Mouse (Mus musculus) fibroblast of lung, adult 2 months (primary cell): ENCODE measurements around the gene Mr1.

Experiments used
- DNase-seq: peaks from one replicate; pipeline ENCODE4 v3.0.0-alpha.2; 2011; ENCODE audit warnings: low read depth

Gene Mr1

DNA sequence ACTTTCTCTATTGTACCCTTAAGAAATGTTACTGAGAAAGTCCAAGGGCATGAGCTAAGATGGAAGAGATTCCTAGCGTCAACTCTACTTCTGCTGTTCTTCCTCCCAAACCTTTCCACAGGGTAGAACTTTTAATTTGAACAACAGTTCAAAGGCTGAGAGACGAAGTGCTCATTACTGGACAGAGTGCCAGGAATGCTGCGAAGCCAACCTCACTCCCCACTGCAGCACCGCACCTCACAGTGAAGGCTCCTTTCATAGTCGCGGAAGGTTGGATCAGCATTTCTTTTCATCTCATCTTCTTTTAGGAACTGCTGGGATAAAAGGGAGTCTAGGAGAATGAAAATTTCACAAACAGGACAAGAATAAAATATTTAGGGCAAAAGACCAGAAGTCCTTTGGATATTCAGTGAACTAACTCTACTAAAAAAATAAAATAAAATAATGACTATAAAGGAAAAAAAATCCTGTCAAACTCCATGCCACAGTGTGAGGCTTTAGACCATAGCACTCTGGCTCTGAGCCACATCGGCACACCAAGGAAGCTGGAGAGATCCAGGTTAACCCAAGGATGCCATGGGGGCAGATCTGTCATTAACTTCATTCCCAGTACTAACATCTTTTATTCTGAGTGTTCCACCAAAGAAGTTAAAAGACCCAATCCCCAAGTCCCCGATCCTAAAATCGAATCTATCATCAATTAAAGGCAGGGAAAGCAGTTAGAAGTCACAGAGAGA is 52.5 kb downstream of the Mr1 start:
- DNase-seq, result no peak

DNA sequence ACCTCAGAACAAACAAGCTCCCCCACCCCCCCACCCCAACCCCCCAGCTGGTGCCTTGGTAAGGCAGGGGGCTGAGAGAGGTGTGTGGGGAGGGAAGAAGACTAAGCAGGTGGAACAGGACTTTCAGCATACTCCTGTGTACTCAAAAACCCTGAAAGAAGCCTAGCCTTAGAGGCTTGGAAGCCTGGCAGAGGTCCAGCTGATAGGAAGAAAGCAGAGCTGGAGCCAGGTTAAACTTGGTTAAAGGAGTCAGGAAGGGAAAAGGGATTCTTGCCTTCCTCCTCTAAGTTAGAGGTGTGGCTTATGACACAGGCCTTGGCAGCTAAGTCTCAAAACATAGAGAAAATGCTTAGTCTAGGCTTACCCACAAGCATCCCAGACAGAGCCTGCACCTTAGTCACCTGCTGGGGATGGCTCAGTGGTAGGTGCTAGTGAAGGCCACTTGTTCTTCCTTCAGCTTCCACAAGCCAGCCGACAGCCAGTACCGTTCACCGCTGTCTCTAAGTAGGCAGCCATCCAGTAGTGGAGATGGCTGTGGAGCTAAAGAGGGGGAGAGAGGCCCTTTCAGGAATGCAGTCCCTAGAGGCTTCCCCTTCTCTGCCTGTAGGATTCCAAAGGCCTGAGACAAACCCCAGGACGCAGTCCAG is 53.3 kb downstream of the Mr1 start:
- DNase-seq, result no peak

DNA sequence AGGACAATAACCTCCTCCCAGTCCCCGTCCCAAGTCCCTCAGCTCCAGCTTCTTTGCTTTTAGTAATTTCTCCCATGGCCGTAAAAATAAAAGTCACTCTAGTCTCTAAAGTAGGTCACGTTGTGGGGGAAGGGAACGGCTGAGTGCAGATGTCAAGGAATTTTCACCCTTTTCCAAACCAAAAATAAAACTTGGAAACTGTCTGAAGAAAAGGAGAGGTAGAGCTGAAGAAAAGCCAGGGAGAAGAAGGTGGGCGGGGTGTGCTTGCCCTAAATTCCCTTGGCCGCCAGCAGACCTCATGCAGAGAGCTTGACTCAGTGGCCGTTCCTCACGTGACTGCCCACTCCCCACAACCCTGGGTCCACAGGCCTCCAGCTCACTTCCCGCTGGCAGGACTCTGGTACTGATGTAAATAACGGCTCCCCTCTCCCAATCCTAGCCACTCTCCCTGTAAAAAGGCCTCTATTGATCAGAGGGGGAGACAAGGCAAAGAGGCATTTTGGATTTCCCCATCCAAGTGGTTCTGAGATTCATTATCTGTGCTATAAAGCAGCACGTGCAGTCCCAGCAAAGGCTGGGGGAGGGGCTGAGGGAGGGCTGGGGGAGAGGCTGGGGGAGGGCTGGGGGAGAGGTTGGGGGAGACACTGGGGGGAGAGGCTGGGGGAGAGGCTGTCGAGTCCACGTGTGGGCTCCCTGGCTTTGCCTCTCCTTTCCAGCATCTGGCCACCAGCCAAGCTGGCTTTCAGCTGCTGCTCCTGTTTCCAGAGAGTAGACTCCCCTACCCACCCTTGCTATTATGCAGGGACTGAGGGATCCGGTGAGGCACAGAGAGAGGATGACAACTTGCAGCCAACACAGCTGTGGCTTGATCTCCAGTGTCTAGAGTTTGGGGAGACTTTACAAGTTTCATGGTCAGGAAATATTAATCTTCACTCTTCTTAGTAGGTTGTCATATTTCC is 54.5 kb downstream of the Mr1 start:
- DNase-seq, result peak; percentile 93

DNA sequence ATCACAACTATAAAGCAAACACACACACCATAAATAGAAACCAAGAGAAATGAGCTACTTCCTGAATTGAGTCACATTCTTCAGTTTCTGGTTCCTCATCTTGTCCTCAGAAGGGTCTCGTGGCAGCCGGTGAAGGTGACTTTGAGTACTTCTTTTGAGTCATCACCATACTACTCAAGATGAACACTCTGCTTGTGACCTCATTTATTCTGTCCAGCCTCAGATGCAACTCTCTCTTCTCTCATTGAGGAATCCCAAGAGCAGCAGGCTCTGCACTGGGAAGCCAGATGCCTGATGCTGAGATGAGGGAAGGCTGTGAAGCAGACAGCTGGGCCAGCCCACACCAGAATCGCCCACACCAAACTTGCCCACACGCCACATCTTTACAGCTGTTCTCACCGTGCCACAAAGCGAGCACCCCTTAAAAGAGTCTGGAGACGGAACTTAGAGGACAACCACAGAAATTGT is 55.2 kb downstream of the Mr1 start:
- no peak for DNase-seq

DNA sequence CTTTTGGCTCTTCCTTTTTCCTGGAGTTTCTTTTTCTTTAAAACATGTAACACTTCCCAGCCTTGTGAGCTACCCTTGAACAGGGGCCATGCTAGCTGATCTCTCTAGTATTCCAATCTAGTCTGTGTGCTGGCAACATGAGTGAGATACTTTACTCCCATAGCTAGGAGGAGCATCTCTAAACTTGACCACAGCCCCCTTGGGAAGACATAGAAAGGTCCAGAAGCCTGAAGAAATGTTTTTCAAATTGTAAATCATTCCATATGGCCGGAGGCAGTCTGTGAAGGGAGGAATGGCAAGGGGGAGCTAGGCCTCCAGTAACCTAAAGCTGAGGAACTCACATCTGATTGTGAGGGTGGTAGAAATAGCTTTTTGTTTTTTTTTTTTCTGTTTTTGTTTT is 55.9 kb downstream of the Mr1 start:
- DNase-seq, result no peak

DNA sequence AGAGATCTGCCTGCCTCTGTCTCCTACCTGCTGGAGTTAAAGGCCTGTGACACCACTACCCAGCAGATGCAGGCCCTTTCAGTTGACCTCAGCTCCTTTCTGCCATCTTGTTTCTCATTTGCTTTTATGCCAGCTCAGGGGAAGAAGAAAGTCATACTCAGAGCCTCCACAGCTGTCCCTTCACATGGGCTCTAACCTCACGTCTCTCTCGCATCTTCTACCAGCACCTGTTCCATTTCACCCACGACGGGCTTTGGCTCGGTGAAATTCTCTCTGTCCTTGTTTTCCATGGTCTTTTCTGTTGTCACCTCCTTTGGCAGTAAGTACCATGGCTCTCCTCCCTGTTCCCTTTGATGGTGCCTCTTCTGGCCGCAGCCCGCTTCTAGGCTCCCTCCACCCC is 56.3 kb downstream of the Mr1 start:
- DNase-seq, result no peak

DNA sequence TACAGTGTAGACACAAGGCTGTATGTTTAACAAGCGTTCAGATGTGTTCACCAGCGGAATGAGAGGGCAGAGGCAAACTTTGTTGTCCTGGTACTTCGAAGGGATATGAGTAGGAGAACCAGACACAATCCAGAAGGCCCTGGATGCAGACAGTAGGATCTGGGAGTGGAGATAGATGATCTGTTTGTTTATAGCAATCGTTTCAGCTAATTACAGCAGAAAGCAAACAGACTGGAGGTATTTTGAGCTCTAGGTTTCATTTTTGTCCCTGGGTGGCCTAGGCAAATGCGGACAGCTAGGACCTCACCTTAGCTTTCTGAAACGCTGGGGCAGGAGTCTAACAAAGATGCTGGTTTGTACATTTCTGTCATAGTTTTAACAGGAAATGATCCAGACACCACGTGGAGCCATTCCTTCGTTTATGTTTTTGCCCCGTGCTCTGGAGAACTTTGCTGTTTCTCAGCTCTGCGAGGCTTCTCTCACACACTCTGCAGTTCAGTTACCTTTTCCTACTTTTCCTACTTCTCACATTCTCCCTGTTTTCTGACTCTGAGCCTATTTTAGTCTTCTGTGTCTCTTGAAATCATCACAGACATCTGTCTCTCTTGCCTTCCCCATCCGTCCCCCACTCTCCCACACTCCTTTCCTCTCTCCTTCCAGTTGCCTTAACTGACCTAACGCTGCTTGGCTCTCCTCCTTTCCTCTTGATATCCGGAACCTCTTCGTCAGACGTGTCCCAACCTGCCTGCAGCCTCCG is 57.6 kb downstream of the Mr1 start:
- DNase-seq, result no peak

DNA sequence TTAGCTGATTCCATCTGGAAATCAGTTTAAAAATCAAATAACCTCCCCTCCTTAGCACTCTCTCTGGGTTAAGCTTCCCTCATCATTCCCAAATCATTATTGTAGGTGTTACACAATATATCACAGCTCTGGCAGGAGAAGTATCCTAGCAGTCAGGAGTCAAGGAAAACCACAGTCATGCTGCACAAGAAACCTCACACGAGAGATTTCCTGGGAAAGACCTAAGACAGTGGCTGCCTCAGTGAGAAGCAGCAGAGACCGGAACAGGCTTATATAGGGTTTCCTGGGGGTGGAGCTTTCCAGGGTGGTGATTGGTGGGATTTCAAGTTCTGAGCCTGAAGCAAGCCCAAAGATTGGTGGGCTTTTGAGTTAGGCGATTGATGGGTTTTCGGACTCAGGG is 58.6 kb downstream of the Mr1 start:
- DNase-seq, result no peak

DNA sequence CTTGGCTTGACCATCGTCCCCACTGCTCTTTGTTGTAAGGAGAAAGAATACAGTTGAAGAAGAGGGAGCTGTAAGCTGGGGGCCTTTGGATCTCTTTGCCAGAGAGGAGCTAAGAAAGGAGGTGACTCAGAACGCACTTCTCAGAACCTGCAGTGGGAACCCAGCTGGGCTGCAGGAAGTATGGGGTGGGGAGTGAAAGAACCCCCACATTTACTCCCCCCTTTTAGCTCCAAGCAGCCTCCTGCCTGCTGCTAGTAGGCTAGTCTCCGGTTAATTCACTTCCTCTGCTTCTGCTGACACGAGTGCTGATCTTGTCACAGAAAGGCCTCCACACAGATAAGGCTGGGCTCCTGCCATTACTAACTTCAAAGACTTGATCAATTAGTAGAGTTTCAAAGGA is 59.7 kb downstream of the Mr1 start:
- DNase-seq, result no peak

DNA sequence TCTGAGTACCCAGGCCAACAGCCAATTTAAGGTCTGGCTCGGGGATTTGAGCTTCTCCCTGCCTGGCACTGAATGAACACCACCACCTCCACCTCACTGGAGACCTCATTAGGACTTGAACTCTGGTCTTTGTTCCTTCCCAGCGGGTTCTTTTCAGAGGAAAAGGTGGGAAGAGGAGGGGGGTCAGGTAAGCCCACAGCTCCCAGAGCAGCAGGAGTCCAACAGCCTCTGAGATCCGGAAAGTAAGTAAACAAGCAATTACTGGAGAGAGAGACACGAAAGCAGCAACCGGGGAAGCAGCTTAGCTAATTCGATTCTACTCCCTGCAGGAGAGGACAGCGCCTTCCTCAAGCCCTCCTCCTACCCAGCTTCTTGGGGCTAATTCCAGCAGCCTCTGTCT is 60.2 kb downstream of the Mr1 start:
- DNase-seq, result no peak

DNA sequence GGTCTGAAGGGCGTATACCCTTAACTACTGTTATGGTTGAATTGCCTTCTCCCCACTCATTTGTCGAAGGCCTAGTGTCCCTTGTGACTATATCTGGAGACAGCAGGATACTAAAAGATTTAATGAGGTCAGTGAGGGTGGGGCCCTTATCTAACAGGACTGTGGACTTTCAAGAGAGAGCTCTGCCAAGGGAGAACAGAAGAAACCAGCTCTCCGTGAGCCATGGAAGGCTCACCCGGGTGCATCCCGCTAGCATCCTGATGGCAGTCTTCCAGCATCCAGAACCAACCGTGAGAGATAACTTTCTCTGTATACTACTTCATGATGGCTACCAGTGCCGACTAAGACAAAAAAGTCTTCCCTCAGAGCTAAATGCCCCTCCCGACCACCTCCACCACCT is 61.8 kb downstream of the Mr1 start:
- DNase-seq, result no peak

DNA sequence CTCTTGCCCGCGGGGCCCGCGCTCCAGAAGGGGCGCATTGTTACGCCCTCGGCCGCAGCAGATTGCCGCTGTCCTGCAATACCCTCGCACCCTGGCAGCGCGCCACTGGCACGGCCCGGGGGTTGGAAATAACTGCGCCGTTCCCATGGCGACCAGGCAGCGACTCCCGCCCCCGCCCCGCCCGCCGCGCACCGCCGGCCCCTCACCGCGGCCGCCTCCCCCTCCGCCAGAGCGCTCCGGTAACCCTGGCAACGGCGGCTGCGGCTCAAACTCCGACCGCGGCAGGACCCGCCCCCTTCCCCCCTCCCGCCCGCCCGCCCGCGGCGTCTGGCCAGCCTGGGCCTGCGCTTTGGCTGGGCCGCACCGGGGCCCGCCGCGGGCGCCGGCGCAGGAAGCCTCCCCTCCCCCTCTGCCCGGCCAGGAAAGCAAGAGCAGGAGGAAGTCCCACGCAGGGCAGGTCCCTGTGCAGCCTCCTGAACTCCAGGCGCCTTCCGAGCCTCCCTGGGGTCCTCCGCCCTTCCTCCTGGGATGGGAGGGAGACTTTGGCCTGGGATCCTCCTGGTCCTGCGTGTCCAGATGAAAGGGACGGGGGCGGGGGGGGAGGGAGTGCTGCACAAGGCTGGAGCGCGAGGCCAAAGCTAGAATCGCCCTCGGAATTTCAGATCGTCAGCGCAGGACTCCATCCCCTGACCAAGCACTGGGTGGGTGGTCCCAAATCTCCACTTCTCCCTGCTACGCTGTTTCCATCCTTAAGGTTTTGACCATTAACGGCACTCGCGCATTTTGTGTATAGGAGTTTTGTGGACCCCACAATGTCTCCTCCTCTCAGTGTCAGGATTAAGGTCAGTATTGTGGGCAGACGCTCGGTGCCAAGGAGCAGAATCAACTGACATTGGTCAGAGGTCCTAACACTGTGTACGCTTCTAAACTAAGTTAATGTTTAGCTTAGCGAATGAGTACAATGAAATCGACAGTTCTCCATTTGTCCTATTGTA is 63.0 kb downstream of the Mr1 start:
- DNase-seq, result no peak

DNA sequence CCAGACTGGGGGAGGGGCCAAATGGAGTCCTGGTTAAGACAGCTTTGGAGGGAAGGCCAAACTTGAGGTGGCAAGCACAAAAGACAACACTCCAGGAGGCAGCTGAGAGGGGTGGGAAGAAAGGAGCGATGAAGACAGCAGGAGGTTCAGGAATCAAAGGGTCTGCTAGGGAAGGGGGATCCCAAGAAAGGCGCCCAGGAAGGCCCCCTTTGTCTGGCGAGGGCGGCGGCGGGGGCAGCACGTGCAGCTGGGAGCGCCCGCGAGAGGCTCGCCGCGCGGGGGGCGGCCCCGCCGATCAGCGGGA is 63.7 kb downstream of the Mr1 start:
- DNase-seq, result no peak

DNA sequence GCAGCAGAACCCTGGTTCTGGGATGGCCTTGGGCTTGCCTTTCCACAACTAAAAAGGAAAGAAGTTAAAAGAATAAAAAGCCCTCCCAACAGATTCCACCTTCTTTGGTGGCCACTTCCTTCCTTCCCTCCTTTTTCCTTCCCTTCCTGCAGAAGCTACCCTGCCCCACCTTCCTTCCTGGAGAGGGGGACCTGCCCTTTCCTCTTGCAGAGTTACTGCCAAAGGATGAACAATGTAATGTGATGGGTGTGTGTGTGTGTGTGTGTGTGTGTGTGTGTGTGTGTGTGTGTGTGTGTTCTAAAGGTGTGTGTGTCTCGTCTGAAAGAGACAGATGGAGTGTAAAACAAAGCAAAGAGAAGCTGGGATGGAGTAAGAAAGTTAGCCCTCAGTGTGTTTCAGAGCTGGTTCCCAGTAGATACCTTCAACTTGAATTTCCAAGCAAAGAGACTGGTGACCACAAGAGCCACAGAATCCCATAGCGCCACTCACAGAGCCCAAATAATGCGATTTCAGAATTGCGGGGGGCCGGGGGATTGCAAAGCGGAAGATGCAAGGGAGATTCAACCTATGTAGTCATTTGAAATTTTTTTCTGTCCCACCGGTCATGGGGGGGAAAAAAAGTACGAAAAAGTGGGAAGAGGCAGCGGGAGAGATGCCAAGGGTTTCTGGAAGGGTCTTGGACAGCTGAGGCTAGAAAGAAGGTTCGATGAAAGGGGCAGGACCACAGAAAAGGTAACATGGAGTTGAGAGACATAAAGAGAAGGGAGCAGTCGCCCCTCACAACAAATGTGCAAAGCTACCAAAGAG is 64.3 kb downstream of the Mr1 start:
- no peak for DNase-seq

DNA sequence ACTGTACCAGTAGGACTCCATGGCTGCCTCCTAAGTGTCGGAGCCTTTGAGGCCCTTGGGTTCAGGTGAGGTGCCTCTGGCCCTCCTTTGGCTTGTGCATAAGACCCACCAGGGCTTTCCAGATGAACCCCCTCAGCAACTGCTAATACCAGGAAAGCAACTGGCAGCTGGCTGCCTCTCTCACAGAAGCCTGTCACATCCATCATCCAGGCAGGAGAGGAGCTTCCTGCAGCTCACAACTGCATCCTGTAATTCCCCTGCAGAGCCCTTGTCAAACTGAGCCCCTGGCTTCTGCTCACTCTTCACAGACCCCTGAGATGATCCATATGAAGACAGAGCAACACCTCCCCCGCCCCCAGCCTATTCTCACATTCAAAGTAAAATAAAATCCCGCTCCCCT is 68.9 kb downstream of the Mr1 start:
- DNase-seq, result no peak
